Mouse (Mus musculus): ENCODE results near the gene Tnni3k. TPM values are rescaled to one million over a fixed set of nuclear protein-coding genes. Genes with fewer than 3 reads are reported as not detected.

The Tnni3k gene
- total RNA-seq, 2 experiments from 2014 or later: not detected

GRCm38 (mm10) chr3:154953088-154953487, 102.1 kb downstream of the Tnni3k start:
- DNase-seq: no peak
- intact Hi-C loops (cut with DNase I): no loop called here

GRCm38 (mm10) chr3:154949551-154949950, 105.7 kb downstream of the Tnni3k start:
- DNase-seq: no peak
- intact Hi-C loops (cut with DNase I): no loop called here

GRCm38 (mm10) chr3:154945688-154946161, 109.5 kb downstream of the Tnni3k start:
- no peak for DNase-seq
- intact Hi-C loops (cut with DNase I): no loop called here

- DNase-seq: no peak
- intact Hi-C loops (cut with DNase I): no loop called here
These were observed 127.5 kb downstream of the Tnni3k start for GRCm38 (mm10) chr3:154927757-154928156.

- DNase-seq: no peak
- intact Hi-C loops (cut with DNase I): no loop called here
These were observed 130.3 kb downstream of the Tnni3k start for GRCm38 (mm10) chr3:154924936-154925335.

GRCm38 (mm10) chr3:154915566-154915965, 139.6 kb downstream of the Tnni3k start:
- intact Hi-C loops (cut with DNase I): no loop called here
- DNase-seq: no peak

- intact Hi-C loops (cut with DNase I): no loop called here
- DNase-seq: no peak
These were observed 141.6 kb downstream of the Tnni3k start for GRCm38 (mm10) chr3:154913641-154914040.

GRCm38 (mm10) chr3:154896737-154897136, 158.5 kb downstream of the Tnni3k start:
- no peak for DNase-seq
- intact Hi-C loops (cut with DNase I): no loop called here

GRCm38 (mm10) chr3:154893225-154893624, 162.0 kb downstream of the Tnni3k start:
- DNase-seq: no peak
- intact Hi-C loops (cut with DNase I): no loop called here

- no peak for DNase-seq
- intact Hi-C loops (cut with DNase I): no loop called here
These were observed 169.8 kb downstream of the Tnni3k start for GRCm38 (mm10) chr3:154885452-154885851.

- DNase-seq: no peak
- intact Hi-C loops (cut with DNase I): no loop called here
These were observed 170.2 kb downstream of the Tnni3k start for GRCm38 (mm10) chr3:154885048-154885447.

GRCm38 (mm10) chr3:154881428-154881986, 173.7 kb downstream of the Tnni3k start:
- intact Hi-C loops (cut with DNase I): no loop called here

GRCm38 (mm10) chr3:154880536-154880939, 174.7 kb downstream of the Tnni3k start:
- intact Hi-C loops (cut with DNase I): no loop called here
- no peak for DNase-seq

More at GRCm38 (mm10) chr3:154881428-154881986, 173.7 kb downstream of the Tnni3k start:
- no peak for DNase-seq

- intact Hi-C loops (cut with DNase I): no loop called here
- no peak for DNase-seq
These were observed 175.1 kb downstream of the Tnni3k start for GRCm38 (mm10) chr3:154880108-154880507.

GRCm38 (mm10) chr3:154879515-154879914, 175.7 kb downstream of the Tnni3k start:
- no peak for DNase-seq
- intact Hi-C loops (cut with DNase I): no loop called here

- no peak for DNase-seq
- intact Hi-C loops (cut with DNase I): no loop called here
These were observed 176.1 kb downstream of the Tnni3k start for GRCm38 (mm10) chr3:154879080-154879479.

- DNase-seq: no peak
- intact Hi-C loops (cut with DNase I): no loop called here
These were observed 186.4 kb downstream of the Tnni3k start for GRCm38 (mm10) chr3:154868807-154869206.

GRCm38 (mm10) chr3:154861921-154862320, 193.3 kb downstream of the Tnni3k start:
- intact Hi-C loops (cut with DNase I): no loop called here
- DNase-seq: no peak

- no peak for DNase-seq
- intact Hi-C loops (cut with DNase I): no loop called here
These were observed 195.5 kb downstream of the Tnni3k start for GRCm38 (mm10) chr3:154859721-154860120.

GRCm38 (mm10) chr3:154853257-154853656, 201.9 kb downstream of the Tnni3k start:
- intact Hi-C loops (cut with DNase I): no loop called here

GRCm38 (mm10) chr3:154852281-154852680, 202.9 kb downstream of the Tnni3k start:
- intact Hi-C loops (cut with DNase I): no loop called here

More at GRCm38 (mm10) chr3:154853257-154853656, 201.9 kb downstream of the Tnni3k start:
- DNase-seq: no peak

GRCm38 (mm10) chr3:154842247-154842646, 213.0 kb downstream of the Tnni3k start:
- intact Hi-C loops (cut with DNase I): no loop called here
- DNase-seq: no peak

More at GRCm38 (mm10) chr3:154852281-154852680, 202.9 kb downstream of the Tnni3k start:
- no peak for DNase-seq

GRCm38 (mm10) chr3:154841076-154841475, 214.1 kb downstream of the Tnni3k start:
- intact Hi-C loops (cut with DNase I): no loop called here
- no peak for DNase-seq
